Mouse (Mus musculus) kidney, adult 2 months (tissue): ENCODE data around the gene Slc25a44.
"Not testable (repeated sequence)": the region's sequence is repeated elsewhere in the genome, so short reads cannot be mapped to it uniquely, and the experiment has no call there.

Experiments
- CTCF ChIP-seq: fragments of 200-500 bp; conservative IDR thresholded peaks from 2 replicates; pipeline ENCODE4 v1.5.1; 2011; ENCODE audit warnings: low read depth, mild to moderate bottlenecking, control low read depth, low read length, moderate library complexity, mixed read lengths; ENCODE audit not compliant: insufficient read depth, insufficient read length
- POLR2A ChIP-seq: fragments of 200-500 bp; IDR thresholded peaks from one replicate; pipeline ENCODE4 v1.6.1; 2011; ENCODE audit warnings: low read depth, low read length, control low read depth

- not testable (repeated sequence) for TF ChIP-seq CTCF, POLR2A
Measured at GRCm38 (mm10) chr3:88382383-88382782, 42.6 kb downstream of the Slc25a44 start.
